Mouse (Mus musculus) neural tube, embryonic 10.5 days (tissue): ENCODE data around the gene Bphl.

ENCODE experiments used
- DNase-seq: peaks from one replicate; pipeline ENCODE4 v3.0.0-alpha.2; 2017; ENCODE audit warnings: low spot score; ENCODE audit errors: extremely low spot score

Gene Bphl

DNA sequence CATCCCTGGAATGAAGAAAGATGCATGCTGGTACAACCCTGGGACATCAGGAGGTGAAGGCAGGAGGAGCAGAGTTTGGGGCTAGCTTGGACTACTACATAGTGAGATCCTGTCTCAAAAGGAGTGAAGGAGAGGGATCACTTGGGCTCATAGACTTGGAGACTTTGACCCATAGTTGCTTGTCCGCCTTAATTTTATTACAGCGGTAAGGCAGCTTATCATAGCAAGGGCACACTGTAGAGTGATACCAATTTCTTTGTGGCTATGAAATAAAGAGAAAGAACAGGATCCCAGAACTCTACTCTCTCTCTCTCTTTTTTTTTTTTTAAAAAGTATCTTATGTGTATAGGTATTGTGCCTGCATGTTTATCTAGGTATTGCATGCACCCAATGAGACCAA, 83.1 kb downstream of the Bphl start:
- no peak for DNase-seq
